Mouse (Mus musculus) neural tube, embryonic 13.5 days (tissue): ENCODE results near the gene Crlf1. TPM values are rescaled to one million over a fixed set of nuclear protein-coding genes. Genes with fewer than 3 reads are reported as not detected.
A peak's percentile ranks its signal among the peaks of the same experiment; 100 is the strongest.

ENCODE experiments used
- ATAC-seq: fragments of 200-750 bp; cut with Nextera tagmentation; 2 replicates; pipeline ENCODE4 v1.8.0; 2017; ENCODE audit warnings: low read depth, mild to moderate bottlenecking, moderate TSS enrichment, moderate library complexity
- H3K27ac ChIP-seq: fragments of 300-500 bp; sonication (generic); replicated peaks from 2 replicates; pipeline ENCODE4 v1.5.1; 2015; ENCODE audit warnings: moderate library complexity, mild to moderate bottlenecking, inconsistent platforms
- H3K27me3 ChIP-seq: fragments of 300-500 bp; sonication (generic); 2 replicates; pipeline ENCODE4 v1.6.1; 2015; ENCODE audit warnings: mild to moderate bottlenecking, inconsistent platforms
- H3K36me3 ChIP-seq: fragments of 300-500 bp; sonication (generic); 2 replicates; pipeline ENCODE4 v1.6.1; 2015; ENCODE audit warnings: mild to moderate bottlenecking, inconsistent platforms
- H3K4me1 ChIP-seq: fragments of 300-500 bp; sonication (generic); replicated peaks from 2 replicates; pipeline ENCODE4 v1.6.1; 2015; ENCODE audit warnings: inconsistent platforms
- H3K4me2 ChIP-seq: fragments of 300-500 bp; sonication (generic); 2 replicates; pipeline ENCODE4 v1.6.1; 2015; ENCODE audit warnings: inconsistent platforms, mild to moderate bottlenecking, moderate library complexity
- H3K4me3 ChIP-seq: fragments of 300-500 bp; sonication (generic); 2 replicates; pipeline ENCODE4 v1.5.1; 2015; ENCODE audit warnings: mild to moderate bottlenecking, inconsistent platforms
- H3K9ac ChIP-seq: fragments of 300-500 bp; sonication (generic); 2 replicates; pipeline ENCODE4 v1.6.1; 2015; ENCODE audit warnings: moderate library complexity, mild to moderate bottlenecking, inconsistent platforms
- H3K9me3 ChIP-seq: fragments of 300-500 bp; sonication (generic); 2 replicates; pipeline ENCODE4 v1.6.1; 2016; ENCODE audit warnings: inconsistent platforms
- WGBS: fragments of 180-500 bp; shearing (Covaris S2); methylation state at CpG from one replicate; pipeline ENCODE4 v1.1.7; 2015; 5-methylcytosine and 5-hydroxymethylcytosine counted together
- polyA plus RNA-seq: library from polyadenylated mRNA; unstranded; fragments of >200 nt; fragmentation: Nextera tagmentation; extraction: Ambion mirVana; gene quantifications from 2 replicates; pipeline ENCODE4 v1.2.1, GENCODE M21; 2015

Gene Crlf1
- polyA plus RNA-seq: 3.6 and 4.6 TPM in 2 replicates

GRCm38 (mm10) chr8:70492664-70493640 lies at the start of gene Crlf1:
Gene Crlf1 (plus strand): TSS chr8:70493158.
- Histone ChIP-seq H3K4me3 (peak within 1 kb of the TSS; percentile 34), H3K27ac (no peak within 1 kb of the TSS), H3K9me3 (no peaks in the 10 kb centered on the region), H3K9ac (peak within 1 kb of the TSS; percentile 64), H3K4me2 (peak within 1 kb of the TSS; percentile 59), H3K4me1 (peaks cover 69% of the 10 kb centered on the region), H3K36me3 (no peaks in the 10 kb centered on the region), H3K27me3 (peaks cover 100% of the 10 kb centered on the region)
- ATAC-seq: no peak
- WGBS: under 1% methylated on average over 61 of the region's 93 CpGs

DNA sequence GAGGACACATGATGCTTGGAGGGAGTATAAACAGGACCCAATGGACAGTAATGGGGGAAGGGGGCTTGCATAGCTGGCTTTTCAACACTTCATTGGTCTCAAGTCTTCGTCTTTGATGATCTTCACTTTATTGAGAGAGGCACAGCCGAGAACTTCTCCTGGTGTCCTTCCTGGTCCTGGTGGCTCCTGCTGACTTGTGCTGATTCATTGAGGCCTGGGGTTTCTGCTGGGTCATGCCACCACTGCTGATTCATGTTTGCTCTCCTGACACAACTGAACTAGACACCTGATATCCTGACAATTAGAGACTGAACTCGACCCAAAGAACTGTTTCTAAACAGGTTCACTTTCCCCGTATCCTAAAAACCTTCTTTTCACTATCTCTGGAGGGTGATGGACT lies 49.6 kb upstream of the Crlf1 start:
- Histone ChIP-seq H3K9ac (no peak overlapping the region), H3K4me2 (no peak overlapping the region), H3K4me1 (peaks cover 21% of the 10 kb centered on the region), H3K9me3 (no peaks in the 10 kb centered on the region), H3K27me3 (peaks cover 5% of the 10 kb centered on the region; the same call in 1 of the 2 replicates), H3K27ac (no peak overlapping the region), H3K36me3 (no peaks in the 10 kb centered on the region), H3K4me3 (no peak overlapping the region)
- ATAC-seq: no peak
- 87% methylated on average over 4 of the region's 4 CpGs for WGBS

- H3K4me1 ChIP-seq: 0 out of 2 replicates have a peak, but pooled peaks cover 6% of the 10 kb centered on the region
- H3K9ac ChIP-seq: no peak overlapping the region
- peaks cover 16% of the 10 kb centered on the region for H3K36me3 ChIP-seq
- ATAC-seq: no peak
- peaks cover 5% of the 10 kb centered on the region; the same call in 1 of the 2 replicates for H3K27me3 ChIP-seq
- 59% methylated on average over 1 of the region's 1 CpGs for WGBS
- no peaks in the 10 kb centered on the region for H3K9me3 ChIP-seq
- H3K27ac ChIP-seq: no peak overlapping the region
- H3K4me2 ChIP-seq: no peak overlapping the region
- no peak overlapping the region for H3K4me3 ChIP-seq
These were observed 47.0 kb upstream of the Crlf1 start for GRCm38 (mm10) chr8:70445988-70446387.

- ATAC-seq: peak; percentile 76
- H3K27me3 ChIP-seq: peaks cover 9% of the 10 kb centered on the region; the same call in 1 of the 2 replicates
- H3K4me1 ChIP-seq: 0 out of 2 replicates have a peak, but pooled peaks cover 6% of the 10 kb centered on the region
- 71% methylated on average over 19 of the region's 19 CpGs for WGBS
- peaks cover 34% of the 10 kb centered on the region for H3K36me3 ChIP-seq
- H3K9ac ChIP-seq: no peak overlapping the region
- no peak overlapping the region for H3K4me2 ChIP-seq
- no peak overlapping the region for H3K4me3 ChIP-seq
- no peak overlapping the region for H3K27ac ChIP-seq
- no peaks in the 10 kb centered on the region for H3K9me3 ChIP-seq
These were observed 45.1 kb upstream of the Crlf1 start for GRCm38 (mm10) chr8:70447639-70448420.

DNA sequence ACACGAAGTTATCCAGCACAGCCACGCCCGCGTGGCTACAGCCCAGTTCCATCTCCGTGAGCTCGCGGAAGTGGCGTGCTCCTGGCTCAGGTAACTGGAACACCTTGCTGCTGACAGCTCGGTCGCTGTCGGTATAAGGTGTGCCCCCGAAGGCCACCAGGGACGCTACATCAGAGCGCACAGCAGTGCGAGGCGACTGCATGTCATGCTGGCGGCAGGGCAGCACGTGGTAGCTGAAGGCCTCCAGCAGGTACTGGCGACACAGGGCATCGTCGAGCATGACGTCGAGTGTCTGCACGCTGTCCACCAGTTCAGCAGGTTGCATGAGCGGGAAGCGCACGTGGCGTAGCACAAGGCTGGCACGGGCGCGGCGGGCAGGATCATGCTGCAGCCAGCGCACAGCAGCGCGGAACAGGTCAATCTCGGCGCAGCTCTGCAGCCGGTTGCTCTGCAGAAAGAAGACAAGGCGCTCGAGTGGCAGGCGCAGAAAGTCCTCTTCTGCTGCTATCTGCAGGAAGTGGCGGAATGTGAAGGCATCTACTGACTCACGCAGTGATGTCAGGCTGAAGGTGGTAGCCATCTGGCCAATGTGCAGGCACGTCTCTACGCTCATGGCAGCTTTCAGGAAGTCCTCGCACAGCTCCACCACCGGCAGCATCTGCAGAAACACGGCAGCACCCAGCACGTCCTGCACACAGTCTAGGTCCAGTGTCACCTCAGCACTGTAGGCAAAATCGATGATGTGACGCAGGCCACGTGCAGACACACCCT lies 40.6 kb upstream of the Crlf1 start:
- Histone ChIP-seq H3K9ac (no peak overlapping the region), H3K27me3 (peaks cover 4% of the 10 kb centered on the region; the same call in 1 of the 2 replicates), H3K36me3 (peaks cover 34% of the 10 kb centered on the region), H3K27ac (no peak overlapping the region), H3K4me3 (no peak overlapping the region), H3K9me3 (no peaks in the 10 kb centered on the region), H3K4me2 (no peak overlapping the region), H3K4me1 (0 out of 2 replicates have a peak, but pooled peaks cover 6% of the 10 kb centered on the region)
- 64% methylated on average over 52 of the region's 52 CpGs for WGBS
- no peak for ATAC-seq

DNA sequence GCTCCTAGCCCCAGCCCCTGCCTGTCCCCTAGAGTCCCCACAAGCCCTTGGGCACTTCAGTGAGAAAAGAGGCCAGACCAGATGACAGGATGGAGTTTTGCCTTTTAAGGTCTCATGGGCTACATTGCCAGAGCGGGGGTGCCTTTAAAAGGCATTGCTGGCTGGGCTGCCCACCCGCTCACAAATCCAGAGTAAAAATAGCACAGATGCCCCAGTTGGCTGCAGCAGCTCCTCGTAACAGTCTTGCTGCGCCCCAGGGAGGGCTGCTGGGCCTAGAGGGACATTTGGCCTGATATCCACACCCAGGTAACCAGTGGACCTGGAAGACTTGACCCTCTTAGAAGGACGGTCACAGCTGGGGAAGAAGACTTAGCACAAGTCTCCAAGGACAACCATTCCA lies 39.1 kb upstream of the Crlf1 start:
- WGBS: 81% methylated on average over 5 of the region's 5 CpGs
- no peak for ATAC-seq
- no peaks in the 10 kb centered on the region for H3K9me3 ChIP-seq
- H3K27ac ChIP-seq: no peak overlapping the region
- no peak overlapping the region for H3K4me2 ChIP-seq
- no peaks in the 10 kb centered on the region for H3K4me1 ChIP-seq
- peak overlapping the region; percentile 38; the same call in 1 of the 2 replicates for H3K9ac ChIP-seq
- peaks cover 34% of the 10 kb centered on the region for H3K36me3 ChIP-seq
- no peak overlapping the region for H3K4me3 ChIP-seq
- peaks cover 4% of the 10 kb centered on the region; the same call in 1 of the 2 replicates for H3K27me3 ChIP-seq

GRCm38 (mm10) chr8:70456996-70457395 lies 36.0 kb upstream of the Crlf1 start:
- Histone ChIP-seq H3K27ac (no peak overlapping the region), H3K4me1 (no peaks in the 10 kb centered on the region), H3K27me3 (peaks cover 2% of the 10 kb centered on the region; the same call in 1 of the 2 replicates), H3K36me3 (peaks cover 9% of the 10 kb centered on the region), H3K4me3 (no peak overlapping the region), H3K9me3 (no peaks in the 10 kb centered on the region), H3K4me2 (no peak overlapping the region), H3K9ac (no peak overlapping the region)
- ATAC-seq: no peak
- WGBS: 96% methylated on average over 1 of the region's 1 CpGs

DNA sequence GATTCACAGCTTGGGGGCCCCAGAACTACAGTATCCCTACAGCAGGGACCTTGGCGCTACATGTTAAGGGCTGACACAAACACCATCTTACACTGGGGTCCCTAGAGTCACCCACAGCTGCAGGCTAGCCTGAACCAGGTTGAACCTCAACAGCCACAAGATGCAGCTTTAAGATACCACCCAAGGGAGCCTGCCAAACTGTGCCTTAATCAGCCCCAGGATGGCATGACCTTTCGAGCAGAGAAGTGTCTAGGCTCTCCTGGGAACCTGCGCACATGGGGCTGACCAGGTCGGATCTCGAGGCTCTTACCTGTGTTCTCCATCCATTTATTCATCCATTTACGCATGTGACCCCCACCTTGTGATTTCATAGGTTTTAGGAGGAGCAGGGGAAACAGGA lies 35.1 kb upstream of the Crlf1 start:
- no peaks in the 10 kb centered on the region for H3K9me3 ChIP-seq
- no peaks in the 10 kb centered on the region for H3K27me3 ChIP-seq
- no peak for ATAC-seq
- no peaks in the 10 kb centered on the region for H3K4me1 ChIP-seq
- H3K4me2 ChIP-seq: no peak overlapping the region
- H3K27ac ChIP-seq: no peak overlapping the region
- no peak overlapping the region for H3K4me3 ChIP-seq
- H3K9ac ChIP-seq: no peak overlapping the region
- H3K36me3 ChIP-seq: no peaks in the 10 kb centered on the region
- WGBS: 85% methylated on average over 6 of the region's 6 CpGs

DNA sequence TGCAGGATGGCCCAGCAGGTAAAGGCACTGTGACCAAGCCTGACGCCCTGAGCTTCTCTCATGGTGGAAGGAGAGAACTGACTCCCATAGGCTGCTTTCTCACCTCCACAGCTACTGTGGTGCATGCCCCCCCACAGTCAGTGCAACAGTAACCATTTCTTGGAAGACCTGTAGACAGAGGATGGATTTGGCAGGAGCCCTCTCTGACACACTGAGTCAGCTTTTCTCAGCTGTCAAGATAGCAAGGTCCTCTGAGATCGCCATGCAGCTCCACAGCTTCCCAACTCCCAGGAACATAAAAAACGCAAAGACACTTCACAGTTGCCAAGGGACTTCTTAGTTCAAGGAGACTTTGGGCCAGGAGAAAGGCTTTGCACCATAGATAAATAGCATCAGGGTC lies 34.5 kb upstream of the Crlf1 start:
- ATAC-seq: no peak
- no peaks in the 10 kb centered on the region for H3K27me3 ChIP-seq

DNA sequence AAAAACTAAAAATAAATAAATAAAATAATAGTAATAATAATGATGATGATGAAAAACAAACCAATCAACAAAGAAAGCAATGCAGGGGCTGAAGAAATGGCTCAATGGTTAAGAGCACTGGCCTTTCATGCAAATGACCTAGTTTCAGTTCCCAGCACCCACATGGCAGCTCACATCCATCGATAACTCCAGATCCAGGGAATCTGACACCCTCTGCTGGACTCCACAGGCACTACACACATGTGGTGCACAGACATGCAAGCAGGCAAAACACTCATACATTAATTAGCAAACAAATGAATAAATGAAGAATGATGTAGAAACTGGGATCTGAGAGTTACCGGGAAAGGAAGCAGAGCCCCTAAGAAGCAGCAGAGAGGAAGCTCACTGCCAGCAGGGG lies 33.3 kb upstream of the Crlf1 start:
- Histone ChIP-seq H3K27ac (no peak overlapping the region), H3K27me3 (no peaks in the 10 kb centered on the region), H3K4me3 (no peak overlapping the region), H3K4me2 (no peak overlapping the region), H3K9ac (no peak overlapping the region), H3K36me3 (no peaks in the 10 kb centered on the region), H3K4me1 (peaks cover 6% of the 10 kb centered on the region; the same call in 1 of the 2 replicates), H3K9me3 (no peaks in the 10 kb centered on the region)
- ATAC-seq: no peak
- 92% methylated on average over 2 of the region's 2 CpGs for WGBS

More for the DNA sequence above, 34.5 kb upstream of the Crlf1 start:
- no peak overlapping the region for H3K4me3 ChIP-seq
- H3K36me3 ChIP-seq: no peaks in the 10 kb centered on the region
- H3K4me2 ChIP-seq: no peak overlapping the region
- H3K9ac ChIP-seq: no peak overlapping the region
- H3K27ac ChIP-seq: no peak overlapping the region
- peaks cover 3% of the 10 kb centered on the region; the same call in 1 of the 2 replicates for H3K4me1 ChIP-seq
- 84% methylated on average over 3 of the region's 3 CpGs for whole genome bisulfite sequencing
- H3K9me3 ChIP-seq: no peaks in the 10 kb centered on the region

DNA sequence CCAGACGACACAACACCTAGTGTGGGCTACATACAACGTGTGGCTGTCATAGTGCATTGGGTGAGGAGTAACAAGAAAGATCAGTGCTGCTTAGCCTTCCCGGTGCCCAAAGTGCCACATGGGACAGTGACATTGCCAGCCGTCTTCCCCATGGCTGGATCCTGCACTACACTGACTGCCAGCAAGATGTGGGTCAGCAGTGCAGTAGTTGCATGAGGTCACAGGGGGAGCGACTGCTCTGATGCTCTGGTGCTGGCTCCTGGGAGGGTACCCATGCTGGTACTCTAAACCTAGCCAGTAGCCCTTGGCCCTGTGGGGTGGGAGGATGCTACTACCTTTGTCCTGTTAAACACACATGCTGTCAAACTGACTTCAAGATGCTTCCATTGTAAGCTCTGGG lies 32.8 kb upstream of the Crlf1 start:
- Histone ChIP-seq H3K4me2 (no peak overlapping the region), H3K27me3 (no peaks in the 10 kb centered on the region), H3K4me1 (peaks cover 6% of the 10 kb centered on the region; the same call in 1 of the 2 replicates), H3K27ac (no peak overlapping the region), H3K36me3 (no peaks in the 10 kb centered on the region), H3K9ac (no peak overlapping the region), H3K4me3 (no peak overlapping the region), H3K9me3 (no peaks in the 10 kb centered on the region)
- no peak for ATAC-seq
- 89% methylated on average over 5 of the region's 5 CpGs for WGBS
